Mouse (Mus musculus) inflammation-experienced regulatory T-cells, adult 16 weeks (primary cell): Measurements from ENCODE around the gene Olfr772. TPM values are rescaled to one million over a fixed set of nuclear protein-coding genes. Genes with fewer than 3 reads are reported as not detected.

Experiments
- polyA plus RNA-seq: library from polyadenylated mRNA; unstranded; fragments of 100-300 nt; shearing (Covaris generic); gene quantifications from one replicate; pipeline ENCODE4 v1.2.1, GENCODE M21; 2017

The Olfr772 gene
- not detected for polyA plus RNA-seq

GRCm38 (mm10) chr10:129177821-129178220, at the start of gene Olfr772:
Gene Olfr772, minus strand, starts transcription at chr10:129177921.

DNA sequence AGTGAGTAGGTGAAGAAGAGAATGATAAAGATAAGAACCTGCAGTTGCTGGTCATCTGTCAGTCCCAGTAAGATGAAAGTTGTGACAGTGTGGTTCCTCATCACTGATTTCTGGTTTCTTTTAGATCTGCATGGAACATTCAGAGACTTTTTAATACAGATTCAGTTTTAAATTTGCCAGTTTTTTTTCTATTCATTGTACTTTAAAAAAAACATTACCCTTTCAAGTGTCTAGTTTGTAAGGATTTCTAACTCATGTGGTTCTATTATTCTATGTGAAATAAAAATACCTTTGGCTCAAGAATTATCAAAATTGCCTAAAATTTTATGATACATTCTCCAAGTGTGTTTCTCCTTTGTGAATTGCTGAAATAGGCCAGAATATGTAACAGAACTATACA, 9.6 kb upstream of the Olfr772 start, which contains the start of gene Olfr773:
TSS of gene Olfr773 (minus strand) at position 101 of the 400 bp plus-strand sequence.

DNA sequence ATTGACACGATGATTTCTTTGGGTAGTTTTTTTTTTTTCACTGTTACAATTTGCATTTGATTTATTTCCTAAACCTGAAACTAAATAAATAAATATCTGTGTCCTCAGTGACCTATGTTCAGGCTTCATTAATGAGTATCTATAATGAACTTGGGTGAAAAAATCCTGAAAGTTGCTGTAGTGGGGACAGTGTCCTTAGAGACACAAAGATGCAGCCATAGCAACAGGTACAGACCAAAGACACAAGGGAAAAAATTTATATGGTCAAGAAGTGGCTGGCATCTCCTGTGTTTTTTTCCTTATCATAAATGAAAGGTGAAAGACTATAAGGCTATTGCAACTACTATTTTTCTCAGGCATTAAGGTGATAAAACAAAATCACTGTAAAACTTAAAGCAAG, 13.1 kb downstream of the Olfr772 start, which contains the start of gene Olfr771:
TSS of gene Olfr771 (minus strand) at position 101 of the 400 bp plus-strand sequence.

GRCm38 (mm10) chr10:129138898-129139297, 38.8 kb downstream of the Olfr772 start, which contains the start of gene Olfr770:
Gene Olfr770, minus strand, starts transcription at chr10:129138998.

Other genes starting within 250 kb of the Olfr772 start
- gene Itga7, start 244.1 kb downstream of the Olfr772 start, polyA plus RNA-seq = 9.1 TPM
- gene Mettl7b, start 216.9 kb downstream of the Olfr772 start, polyA plus RNA-seq = not detected
- not detected for gene Olfr9, start 188.5 kb downstream of the Olfr772 start, polyA plus RNA-seq
- gene Olfr763, start 167.1 kb downstream of the Olfr772 start, polyA plus RNA-seq = not detected
- not detected for gene Olfr764-ps1, start 138.0 kb downstream of the Olfr772 start, polyA plus RNA-seq
- gene Olfr765, start 127.9 kb downstream of the Olfr772 start, polyA plus RNA-seq = not detected
- not detected for gene Olfr766-ps1, start 108.9 kb downstream of the Olfr772 start, polyA plus RNA-seq
- gene Olfr767, start 95.0 kb downstream of the Olfr772 start, polyA plus RNA-seq = not detected
- gene Olfr768, start 78.5 kb downstream of the Olfr772 start, polyA plus RNA-seq = not detected
- gene Olfr769, start 60.1 kb downstream of the Olfr772 start, polyA plus RNA-seq = not detected
- gene Olfr770, start 38.9 kb downstream of the Olfr772 start, polyA plus RNA-seq = not detected
- not detected for gene Olfr771, start 13.2 kb downstream of the Olfr772 start, polyA plus RNA-seq
- not detected for gene Olfr773, start 9.5 kb upstream of the Olfr772 start, polyA plus RNA-seq
- gene Olfr774, start 58.3 kb upstream of the Olfr772 start, polyA plus RNA-seq = not detected
- gene Olfr775, start 70.5 kb upstream of the Olfr772 start, polyA plus RNA-seq = not detected
- not detected for gene Olfr776, start 81.2 kb upstream of the Olfr772 start, polyA plus RNA-seq
- gene Olfr777, start 93.6 kb upstream of the Olfr772 start, polyA plus RNA-seq = not detected
- gene Olfr780, start 140.2 kb upstream of the Olfr772 start, polyA plus RNA-seq = not detected
- gene Olfr781, start 150.9 kb upstream of the Olfr772 start, polyA plus RNA-seq = not detected
- not detected for gene Olfr782, start 170.9 kb upstream of the Olfr772 start, polyA plus RNA-seq
- gene Olfr784, start 206.2 kb upstream of the Olfr772 start, polyA plus RNA-seq = not detected
- gene Olfr785, start 227.5 kb upstream of the Olfr772 start, polyA plus RNA-seq = not detected
- not detected for gene Olfr786, start 249.4 kb upstream of the Olfr772 start, polyA plus RNA-seq